Mouse (Mus musculus): ENCODE measurements at regions not wholly inside any gene's neighbourhood (a gene's known extent, or its start where the extent isn't known, plus 50 kb on each side); places are given as distances from the start of the nearest gene placed in this dataset.

GRCm38 (mm10) chr4:62807926-62808552 lies 157.3 kb upstream of the Zfp618 start:
- TF ChIP-seq CTCF (IDR thresholded peaks at IDR 0.05; ENCODE audit: low read depth, low read length) (no peak), POLR2A (IDR thresholded peaks at IDR 0.05; ENCODE audit: borderline replicate concordance, low read depth, low read length) (no peak)

Data from bone marrow macrophage, adult 2 months (primary cell).